Mouse (Mus musculus): ENCODE measurements at regions not wholly inside any gene's neighbourhood (a gene's known extent, or its start where the extent isn't known, plus 50 kb on each side); places are given as distances from the start of the nearest gene placed in this dataset.

DNA sequence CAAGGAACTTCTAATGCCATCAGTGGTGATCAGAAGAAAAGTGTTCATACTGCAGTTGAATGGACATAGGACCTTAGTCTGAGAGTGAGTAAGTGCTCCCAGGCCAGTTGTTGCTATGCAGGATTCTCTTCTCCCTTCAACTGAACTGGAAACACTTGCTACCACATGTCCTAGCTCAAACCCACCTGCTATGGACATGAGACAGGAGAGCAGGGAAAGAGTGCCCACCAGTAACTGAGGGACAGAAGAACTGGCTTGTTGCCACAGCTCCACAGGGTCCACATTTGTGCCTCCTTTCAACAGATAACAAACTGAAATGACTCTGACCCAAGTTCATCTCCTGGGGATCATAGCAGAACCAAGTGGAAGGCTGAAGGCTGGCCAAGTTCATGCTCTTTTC is 292.9 kb downstream of the Qk start:
- H3K27me3 ChIP-seq (replicated peaks) = no peaks in the 10 kb centered on the region
- in situ Hi-C loops (cut with MboI; ENCODE audit: low pct_ligation_motif_present, low pct_unique_long_range_greater_than_20kb, low sequenced_read_pairs) (no loop called here), dilution Hi-C loops (cut with MboI; ENCODE audit: extremely low pct_ligation_motif_present, extremely low pct_unique_long_range_greater_than_20kb, low sequenced_read_pairs) (no loop called here)
- no peaks in the 10 kb centered on the region for H3K9me3 ChIP-seq (replicated peaks; ENCODE audit: low read length)
- TF ChIP-seq E2F4 (IDR thresholded peaks at IDR 0.05; ENCODE audit: insufficient replicate concordance, low read depth, low read length) (no peak), MXI1 (IDR thresholded peaks at IDR 0.05; ENCODE audit: low read depth, low read length) (no peak), RCOR1 (conservative IDR thresholded peaks at IDR 0.05; ENCODE audit: low read depth, low read length) (no peak), SMC3 (IDR thresholded peaks at IDR 0.05; ENCODE audit: low read depth, low read length) (no peak), EP300 (IDR thresholded peaks at IDR 0.05; ENCODE audit: low read length) (no peak), USF2 (conservative IDR thresholded peaks at IDR 0.05; ENCODE audit: low read depth, low read length) (no peak), CHD2 (IDR thresholded peaks at IDR 0.05; ENCODE audit: low read length) (no peak)
- H3K4me1 ChIP-seq (ENCODE audit: control insufficient read depth in 1 of 2, insufficient read depth in 2 of 2) = no peaks in the 10 kb centered on the region
- H3K27ac ChIP-seq (ENCODE audit: insufficient read depth, low read depth) = no peak overlapping the region; the same call in 1 of the 2 replicates
- no peaks in the 10 kb centered on the region for H3K36me3 ChIP-seq (replicated peaks in 1 of 2; ENCODE audit: control insufficient read depth in 1 of 2, insufficient read depth in 1 of 2, low read length in 1 of 2)
- no peak overlapping the region for H3K4me3 ChIP-seq (replicated peaks in 1 of 3; ENCODE audit: low read depth in 2 of 3, low read length in 2 of 3, poor library complexity in 1 of 3)
- no peak overlapping the region for H3K4me2 ChIP-seq (ENCODE audit: insufficient read depth, low read depth, poor library complexity, severe bottlenecking)
- no peak overlapping the region for H3K9ac ChIP-seq (ENCODE audit: insufficient read depth, low read depth)
- DNase-seq (ENCODE audit: extremely low read depth) = no peak
- H3K79me2 ChIP-seq (replicated peaks; ENCODE audit: control insufficient read depth, extremely low read depth, insufficient read depth, poor library complexity, severe bottlenecking) = no peaks in the 10 kb centered on the region

DNA sequence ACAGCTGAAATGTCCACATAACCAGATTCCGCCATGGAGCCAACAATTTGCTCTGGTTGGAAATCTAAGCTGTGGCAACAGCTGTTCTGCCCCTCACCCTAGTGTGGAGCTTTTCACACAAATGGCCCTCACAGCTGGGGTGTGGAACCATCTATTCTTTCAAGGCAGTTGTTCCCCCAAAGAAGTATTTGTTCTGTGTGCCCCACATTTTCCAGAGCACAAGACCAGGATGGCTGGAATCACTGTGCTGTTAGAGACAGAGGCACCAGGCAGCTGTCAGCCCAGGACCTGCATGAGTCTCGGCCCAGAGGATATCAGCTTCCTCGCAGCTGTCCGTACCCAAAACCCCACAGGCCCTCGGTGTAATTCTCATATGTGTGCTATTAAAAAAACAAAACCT is 294.4 kb downstream of the Qk start:
- Histone ChIP-seq H3K36me3 (replicated peaks in 1 of 2; ENCODE audit: control insufficient read depth in 1 of 2, insufficient read depth in 1 of 2, low read length in 1 of 2) (no peaks in the 10 kb centered on the region), H3K4me2 (ENCODE audit: insufficient read depth, low read depth, poor library complexity, severe bottlenecking) (no peak overlapping the region), H3K27me3 (replicated peaks) (no peaks in the 10 kb centered on the region), H3K9me3 (replicated peaks; ENCODE audit: low read length) (no peaks in the 10 kb centered on the region), H3K4me1 (ENCODE audit: control insufficient read depth in 1 of 2, insufficient read depth in 2 of 2) (no peaks in the 10 kb centered on the region), H3K9ac (ENCODE audit: insufficient read depth, low read depth) (no peak overlapping the region), H3K4me3 (replicated peaks in 1 of 3; ENCODE audit: low read depth in 2 of 3, low read length in 2 of 3, poor library complexity in 1 of 3) (no peak overlapping the region), H3K79me2 (replicated peaks; ENCODE audit: control insufficient read depth, extremely low read depth, insufficient read depth, poor library complexity, severe bottlenecking) (no peaks in the 10 kb centered on the region), H3K27ac (ENCODE audit: insufficient read depth, low read depth) (no peak overlapping the region)
- dilution Hi-C loops (cut with MboI; ENCODE audit: extremely low pct_ligation_motif_present, extremely low pct_unique_long_range_greater_than_20kb, low sequenced_read_pairs) = no loop called here
- TF ChIP-seq EP300 (IDR thresholded peaks at IDR 0.05; ENCODE audit: low read length) = no peak
- no peak for TF ChIP-seq ETS1 (conservative IDR thresholded peaks at IDR 0.05; ENCODE audit: low read depth, low read length)
- in situ Hi-C loops (cut with MboI; ENCODE audit: low pct_ligation_motif_present, low pct_unique_long_range_greater_than_20kb, low sequenced_read_pairs) = no loop called here
- DNase-seq (ENCODE audit: extremely low read depth) = no peak

DNA sequence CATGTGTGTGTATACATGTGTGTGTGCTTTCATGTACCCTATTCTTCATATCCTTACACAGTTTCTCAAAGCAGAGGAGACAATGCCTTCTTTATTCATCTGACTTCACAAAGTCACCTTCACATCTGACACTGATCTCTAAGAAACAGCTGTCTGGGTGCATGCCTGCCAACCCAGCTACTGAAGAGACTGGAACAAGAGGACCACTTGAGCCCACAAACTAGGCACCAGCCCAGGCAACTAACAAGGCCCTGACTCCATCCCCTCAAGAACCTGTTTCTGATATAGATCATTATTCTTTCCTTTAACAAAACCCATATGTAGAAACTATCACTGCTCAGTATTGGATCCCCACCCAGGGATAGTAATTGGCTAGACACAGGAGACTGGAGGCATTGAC is 295.3 kb downstream of the Qk start:
- Histone ChIP-seq H3K27me3 (replicated peaks) (no peaks in the 10 kb centered on the region), H3K9me3 (replicated peaks; ENCODE audit: low read length) (no peaks in the 10 kb centered on the region), H3K4me2 (ENCODE audit: insufficient read depth, low read depth, poor library complexity, severe bottlenecking) (no peak overlapping the region), H3K4me1 (ENCODE audit: control insufficient read depth in 1 of 2, insufficient read depth in 2 of 2) (no peaks in the 10 kb centered on the region), H3K9ac (ENCODE audit: insufficient read depth, low read depth) (no peak overlapping the region), H3K4me3 (replicated peaks in 1 of 3; ENCODE audit: low read depth in 2 of 3, low read length in 2 of 3, poor library complexity in 1 of 3) (no peak overlapping the region), H3K27ac (ENCODE audit: insufficient read depth, low read depth) (no peak overlapping the region), H3K36me3 (replicated peaks in 1 of 2; ENCODE audit: control insufficient read depth in 1 of 2, insufficient read depth in 1 of 2, low read length in 1 of 2) (no peaks in the 10 kb centered on the region), H3K79me2 (replicated peaks; ENCODE audit: control insufficient read depth, extremely low read depth, insufficient read depth, poor library complexity, severe bottlenecking) (no peaks in the 10 kb centered on the region)
- TF ChIP-seq SMC3 (IDR thresholded peaks at IDR 0.05; ENCODE audit: low read depth, low read length) (no peak), ZKSCAN1 (IDR thresholded peaks at IDR 0.05; ENCODE audit: borderline replicate concordance, low read depth, low read length) (no peak), NRF1 (IDR thresholded peaks at IDR 0.05; ENCODE audit: low read depth, low read length) (no peak), CTCF (conservative IDR thresholded peaks at IDR 0.05 in 1 of 2, IDR thresholded peaks at IDR 0.05 in 1 of 2; ENCODE audit: low read depth in 2 of 2, low read length in 2 of 2) (no peak), TBP (conservative IDR thresholded peaks at IDR 0.05; ENCODE audit: low read depth, low read length) (no peak), EP300 (IDR thresholded peaks at IDR 0.05; ENCODE audit: low read length) (no peak), GABPA (IDR thresholded peaks at IDR 0.05; ENCODE audit: insufficient replicate concordance, low read depth, low read length) (no peak), MEF2A (IDR thresholded peaks at IDR 0.05; ENCODE audit: borderline replicate concordance, low read depth, low read length) (no peak), ZMIZ1 (IDR thresholded peaks at IDR 0.05; ENCODE audit: low read depth, low read length) (no peak), TCF12 (IDR thresholded peaks at IDR 0.05; ENCODE audit: low read depth, low read length) (no peak), SIN3A (IDR thresholded peaks at IDR 0.05; ENCODE audit: low read length) (no peak)
- dilution Hi-C loops (cut with MboI; ENCODE audit: extremely low pct_ligation_motif_present, extremely low pct_unique_long_range_greater_than_20kb, low sequenced_read_pairs) = no loop called here
- DNase-seq (ENCODE audit: extremely low read depth) = no peak
- in situ Hi-C loops (cut with MboI; ENCODE audit: low pct_ligation_motif_present, low pct_unique_long_range_greater_than_20kb, low sequenced_read_pairs) = no loop called here
